Mouse (Mus musculus) heart, adult 2 months (tissue): Measurements from ENCODE around the gene Ube2l3.

ENCODE experiments used
- EP300 ChIP-seq: fragments of 200-500 bp; IDR thresholded peaks from 2 replicates; pipeline ENCODE4 v1.6.1; 2011; ENCODE audit warnings: low read depth, low read length, control low read depth; ENCODE audit not compliant: insufficient read depth
- POLR2A ChIP-seq: fragments of 200-500 bp; IDR thresholded peaks from 2 replicates; pipeline ENCODE4 v1.6.1; 2011; ENCODE audit warnings: mild to moderate bottlenecking, low read depth, low read length, control low read depth; ENCODE audit not compliant: insufficient read depth

- TF ChIP-seq EP300 (no peak), POLR2A (no peak)
These were observed 97.8 kb downstream of the Ube2l3 start for GRCm38 (mm10) chr16:17104600-17104999.
